Mouse (Mus musculus) erythroblast, adult 5-6 weeks (primary cell): Measurements from ENCODE around the gene Apon. TPM values are rescaled to one million over a fixed set of nuclear protein-coding genes. Genes with fewer than 3 reads are reported as not detected.
"Not testable (repeated sequence)": the region's sequence is repeated elsewhere in the genome, so short reads cannot be mapped to it uniquely, and the experiment has no call there.

Source experiments
- ATAC-seq: replicated peaks from 2 replicates; pipeline ENCODE4 v1.8.0; 2016; ENCODE audit warnings: moderate number of reproducible peaks, mild to moderate bottlenecking, moderate TSS enrichment, inconsistent platforms; ENCODE audit not compliant: poor library complexity, low FRiP score, severe bottlenecking
- total RNA-seq, 2 experiments: library from RNA; stranded (forward) in 1 of 2; stranded (reverse) in 1 of 2; fragments of 150-400 nt in 1 of 2; fragments of 200-764, 138-1000 nt in 1 of 2; gene quantifications; 2 replicates each; pipeline versions ENCODE4 v1.2.3 to v1.2.4; 2015 to 2017; ENCODE audit warnings: low replicate concordance in 2 of 2

Apon gene
- total RNA-seq, 2 experiments from 2014 or later: not detected

DNA sequence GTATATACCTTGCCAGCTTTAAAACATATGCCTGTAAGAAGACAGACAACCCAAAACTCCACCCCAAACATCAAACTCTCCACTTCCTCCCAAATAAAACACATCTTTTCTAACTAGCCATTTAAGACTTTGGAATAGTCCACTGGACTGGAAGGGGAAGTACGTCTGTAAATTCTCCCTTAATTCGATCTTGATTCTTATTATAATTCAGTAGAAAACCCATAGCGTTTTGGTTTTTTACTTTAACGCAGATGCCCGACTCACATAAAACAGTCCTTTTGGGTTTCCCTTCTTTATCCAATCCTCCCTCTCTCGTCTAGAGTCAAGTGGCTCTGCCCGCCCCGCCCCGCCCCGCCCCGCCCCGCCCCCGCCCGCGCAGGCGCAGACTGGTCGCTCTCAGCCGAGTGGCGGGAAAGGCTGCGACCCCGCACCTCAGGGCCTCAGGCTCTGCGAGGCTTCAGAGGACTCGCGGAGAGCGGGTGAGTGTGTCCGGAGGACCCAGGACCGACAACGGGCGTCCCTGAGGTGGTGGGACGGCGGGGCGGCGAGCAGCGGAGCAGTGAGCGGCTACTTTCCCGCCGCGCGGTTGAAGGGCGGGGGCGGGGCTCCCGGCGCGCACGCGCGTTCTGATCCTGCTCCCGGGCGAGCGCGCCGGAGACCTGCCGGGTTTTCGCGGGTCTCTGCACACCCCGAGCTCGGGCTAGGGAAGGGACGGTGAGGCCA is 22.0 kb upstream of the Apon start, which contains the start of gene Timeless:
Gene Timeless (plus strand): TSS at position 369 of the 723 bp plus-strand sequence.
- peak; percentile 73 for ATAC-seq

DNA sequence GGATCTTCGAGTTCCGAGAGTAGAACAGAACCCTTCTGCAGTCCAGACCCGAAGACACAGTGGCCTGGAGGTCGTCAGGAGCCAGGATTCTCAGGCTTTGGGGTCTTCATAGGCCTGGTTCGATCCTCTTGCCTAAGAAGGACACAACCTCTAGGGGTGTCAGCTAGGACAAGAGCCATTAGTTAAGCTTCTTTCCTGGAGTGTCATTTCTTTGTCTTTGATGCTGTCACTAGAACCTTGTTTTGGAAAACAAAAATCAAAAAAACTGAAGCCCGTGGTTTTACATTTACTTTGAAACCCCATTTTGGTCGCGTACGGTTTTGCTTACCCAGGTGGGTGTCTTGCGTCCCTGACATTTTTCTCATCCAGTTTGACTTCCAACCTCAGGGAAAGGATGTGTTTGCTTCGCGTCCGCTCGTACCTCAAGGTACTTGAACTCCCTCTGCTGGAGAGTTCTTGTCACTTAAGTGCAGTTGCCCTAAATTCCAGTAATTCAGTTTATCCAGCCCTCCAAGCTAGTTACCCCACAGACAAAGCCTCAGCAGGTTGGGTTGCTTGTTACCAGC is 21.4 kb upstream of the Apon start:
- ATAC-seq: peak; percentile 86

DNA sequence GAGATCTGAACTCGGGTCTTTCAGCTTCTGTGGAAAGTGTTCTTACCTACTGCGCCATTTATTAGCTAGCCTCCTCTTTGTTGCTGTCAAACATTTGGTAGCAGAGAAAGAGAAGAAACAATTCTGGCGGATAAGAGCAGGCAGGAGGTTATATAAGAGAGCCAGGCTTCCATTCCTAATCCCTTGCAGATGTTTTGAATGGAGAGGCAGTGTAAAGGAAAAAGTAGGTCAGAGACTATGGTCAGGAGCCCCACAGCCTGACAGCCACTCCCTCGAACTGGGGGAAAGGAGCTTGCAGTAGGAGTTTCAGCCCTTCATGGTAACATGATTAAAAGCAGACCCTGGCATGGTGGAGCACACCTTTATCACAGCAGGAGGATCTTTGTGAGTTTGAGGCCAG is 17.6 kb upstream of the Apon start:
- no peak for ATAC-seq

GRCm38 (mm10) chr10:128237807-128238480 is 16.0 kb upstream of the Apon start:
- no peak for ATAC-seq

- ATAC-seq: no peak
Observed at GRCm38 (mm10) chr10:128239140-128239539, 14.8 kb upstream of the Apon start.

DNA sequence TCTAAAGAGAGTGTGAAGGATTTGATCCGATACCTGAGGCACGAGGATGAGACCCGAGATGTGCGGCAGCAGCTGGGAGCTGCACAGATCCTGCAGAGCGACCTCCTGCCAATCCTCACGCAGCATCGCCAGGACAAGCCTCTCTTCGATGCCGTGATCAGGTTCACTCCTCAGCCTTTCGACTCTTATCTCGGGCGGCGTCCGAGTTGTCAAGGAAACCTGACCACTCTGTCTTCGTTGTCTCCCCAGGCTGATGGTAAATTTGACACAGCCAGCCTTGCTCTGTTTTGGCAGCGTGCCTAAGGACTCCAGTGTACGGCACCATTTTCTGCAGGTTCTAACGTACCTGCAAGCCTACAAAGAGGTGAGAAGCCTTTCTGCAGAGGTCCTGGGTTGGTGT is 13.8 kb upstream of the Apon start:
- ATAC-seq: peak; percentile 19; the same call in 1 of the 2 replicates

GRCm38 (mm10) chr10:128243252-128243651 is 10.6 kb upstream of the Apon start:
- ATAC-seq: no peak

DNA sequence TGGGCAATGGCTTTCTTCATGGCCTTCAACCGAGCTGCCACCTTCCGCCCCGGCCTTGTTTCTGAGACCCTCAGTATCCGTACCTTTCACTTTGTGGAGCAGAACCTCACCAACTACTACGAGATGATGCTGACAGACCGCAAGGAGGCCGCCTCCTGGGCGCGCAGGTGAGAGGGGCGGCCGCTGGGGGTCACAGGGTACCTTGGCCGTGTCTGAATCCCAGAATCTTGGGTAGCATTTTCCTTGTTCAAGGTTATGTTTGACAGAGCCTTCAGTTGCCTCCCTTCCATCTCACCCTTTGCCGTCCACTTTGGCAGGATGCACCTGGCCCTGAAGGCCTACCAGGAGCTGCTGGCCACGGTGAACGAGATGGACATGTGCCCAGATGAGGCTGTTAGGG is 9.8 kb upstream of the Apon start:
- no peak for ATAC-seq

- no peak for ATAC-seq
Observed at GRCm38 (mm10) chr10:128247020-128247732, 6.7 kb upstream of the Apon start.

DNA sequence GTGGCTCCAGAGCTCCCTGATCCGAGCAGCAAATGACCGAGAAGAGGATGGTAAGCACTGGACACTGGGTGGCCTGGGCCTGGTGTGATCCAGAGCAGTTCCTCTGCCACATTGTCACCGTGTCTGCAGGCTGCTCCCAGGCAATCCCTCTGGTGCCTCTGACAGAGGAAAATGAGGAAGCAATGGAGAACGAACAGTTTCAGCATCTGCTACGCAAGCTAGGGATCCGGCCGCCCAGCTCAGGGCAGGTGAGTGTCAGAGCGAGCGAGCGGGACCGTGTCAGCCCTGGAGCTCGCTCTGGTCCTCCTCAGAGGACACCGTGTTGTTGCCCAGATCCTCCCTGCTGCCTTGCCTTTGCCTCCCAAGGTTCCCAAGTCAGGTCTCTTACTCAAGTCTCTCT is 3.3 kb upstream of the Apon start:
- ATAC-seq: no peak

- ATAC-seq: no peak
Observed at GRCm38 (mm10) chr10:128255925-128256324, 2.0 kb downstream of the Apon start.

DNA sequence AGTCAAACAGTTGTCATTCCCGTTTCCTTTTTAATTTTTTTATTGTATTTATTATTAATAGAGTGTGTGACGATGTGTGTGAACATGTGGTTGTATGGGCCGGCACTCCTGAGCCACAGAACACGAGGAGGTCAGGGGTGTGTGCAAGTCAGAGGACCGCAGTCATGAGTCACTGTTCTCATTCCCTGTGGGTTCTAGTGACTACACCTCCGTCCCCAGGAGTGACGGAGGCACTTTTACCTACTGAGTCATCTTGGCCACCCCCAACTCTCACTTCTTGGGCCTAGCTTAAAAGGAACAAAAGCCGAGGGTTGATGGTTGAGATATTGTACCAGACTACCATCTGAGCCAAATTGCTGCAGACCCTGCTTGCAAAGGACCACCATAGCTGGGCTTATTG is 2.4 kb downstream of the Apon start:
- no peak for ATAC-seq

DNA sequence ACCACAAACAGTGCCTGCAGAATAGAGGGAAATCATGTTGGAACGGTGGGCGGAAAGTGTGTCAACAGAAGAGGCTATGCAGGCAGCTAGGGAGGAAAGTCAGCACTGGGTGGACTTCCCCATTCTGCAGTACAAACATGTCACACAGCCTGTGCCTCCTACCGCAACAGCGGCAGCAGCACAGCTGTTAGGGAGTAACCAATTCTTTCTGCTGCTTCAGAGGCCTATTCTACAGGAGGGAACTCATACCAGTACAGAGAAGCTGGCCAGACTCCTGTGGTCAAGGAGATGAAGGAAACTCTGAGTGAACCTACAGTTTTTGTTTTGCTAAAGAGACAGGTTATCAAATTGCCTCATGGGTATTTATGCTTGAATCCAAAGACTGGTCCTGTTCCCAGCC is 5.1 kb downstream of the Apon start:
- ATAC-seq: no peak

DNA sequence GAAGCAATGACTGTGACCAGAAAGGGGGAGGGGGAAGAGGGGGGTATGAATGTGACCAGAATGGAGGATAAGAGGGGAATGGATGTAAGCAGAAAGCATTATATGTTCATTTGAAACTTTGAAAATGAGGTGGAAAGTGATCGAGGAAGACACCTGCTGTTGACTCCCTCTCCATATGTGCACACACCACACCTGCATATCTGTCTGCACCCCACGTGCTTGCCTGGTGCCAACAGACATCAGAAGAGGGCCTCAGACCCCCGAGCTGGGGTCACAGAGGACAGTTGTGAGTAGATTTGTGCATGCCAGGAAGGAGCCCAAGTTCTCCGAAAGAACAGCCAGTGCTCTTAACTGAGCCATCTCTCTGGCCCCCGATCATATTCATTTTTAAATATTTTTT is 6.0 kb downstream of the Apon start:
- no peak for ATAC-seq

GRCm38 (mm10) chr10:128260376-128260775 is 6.5 kb downstream of the Apon start:
- not testable (repeated sequence) for ATAC-seq

- no peak for ATAC-seq
Observed at GRCm38 (mm10) chr10:128262300-128262699, 8.4 kb downstream of the Apon start.

DNA sequence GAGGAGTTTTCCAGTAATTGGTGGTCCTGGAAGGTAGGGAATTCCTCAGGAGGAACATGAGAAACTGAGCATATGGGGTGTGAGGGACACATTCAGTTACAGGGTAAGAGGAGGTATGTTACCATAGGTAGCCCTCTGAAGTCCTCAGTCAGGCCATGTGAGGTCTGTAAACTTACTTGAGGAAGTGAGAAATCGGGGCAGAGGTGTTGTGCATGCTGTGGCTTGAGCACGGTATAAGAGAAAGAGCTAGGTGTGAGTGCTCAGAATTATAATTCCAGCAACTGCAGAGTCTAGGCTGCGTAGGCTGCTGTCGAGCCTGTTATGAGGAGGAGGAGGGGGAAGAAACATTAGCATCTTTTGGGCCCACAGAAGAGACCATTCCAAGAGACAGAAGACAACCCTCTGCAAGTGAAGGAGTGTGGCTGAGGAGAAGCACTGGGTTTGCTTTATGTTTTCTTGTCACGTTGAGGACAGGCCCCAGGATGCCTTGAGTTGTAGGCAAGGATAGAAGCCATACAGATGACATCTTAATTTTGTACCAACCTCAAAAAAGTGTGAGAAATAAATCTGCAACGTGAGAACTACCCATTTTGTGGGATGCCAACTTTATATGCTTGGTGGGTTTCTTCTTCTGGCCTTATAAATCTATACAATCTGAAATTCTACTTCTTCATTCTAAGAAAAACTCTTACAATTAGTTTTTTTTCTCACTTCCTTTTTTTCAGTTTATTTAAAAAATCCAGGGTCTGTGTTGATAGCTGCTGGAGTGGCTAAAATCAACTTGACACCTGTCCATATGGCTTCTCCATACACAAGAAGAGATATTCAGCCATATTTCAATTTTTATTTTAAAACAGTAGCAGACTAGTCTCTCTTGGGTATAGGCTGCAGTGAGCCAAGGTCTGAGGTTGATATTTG is 9.8 kb downstream of the Apon start:
- no peak for ATAC-seq

DNA sequence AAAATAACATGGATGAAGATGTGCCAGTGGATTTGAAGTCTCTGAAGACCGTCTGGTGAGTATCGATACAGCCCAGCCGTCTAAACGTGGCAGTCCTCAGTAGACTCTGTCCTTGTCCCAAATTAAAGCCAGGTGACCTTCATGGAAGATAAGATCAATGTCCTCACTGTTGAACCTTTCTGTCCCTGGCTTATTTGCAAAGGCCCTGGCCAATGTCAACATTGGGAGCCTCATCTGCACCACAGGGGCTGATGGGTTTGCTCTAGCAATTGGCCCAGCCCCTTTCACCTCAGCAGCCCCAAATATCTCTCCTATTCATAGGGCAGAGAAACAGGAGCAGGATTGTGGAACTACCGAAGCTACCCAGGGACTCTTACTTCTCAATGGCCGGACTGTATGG is 14.5 kb downstream of the Apon start, which contains the start of gene Apof:
Gene Apof (plus strand): TSS at position 301 of the 400 bp plus-strand sequence.
- ATAC-seq: no peak

DNA sequence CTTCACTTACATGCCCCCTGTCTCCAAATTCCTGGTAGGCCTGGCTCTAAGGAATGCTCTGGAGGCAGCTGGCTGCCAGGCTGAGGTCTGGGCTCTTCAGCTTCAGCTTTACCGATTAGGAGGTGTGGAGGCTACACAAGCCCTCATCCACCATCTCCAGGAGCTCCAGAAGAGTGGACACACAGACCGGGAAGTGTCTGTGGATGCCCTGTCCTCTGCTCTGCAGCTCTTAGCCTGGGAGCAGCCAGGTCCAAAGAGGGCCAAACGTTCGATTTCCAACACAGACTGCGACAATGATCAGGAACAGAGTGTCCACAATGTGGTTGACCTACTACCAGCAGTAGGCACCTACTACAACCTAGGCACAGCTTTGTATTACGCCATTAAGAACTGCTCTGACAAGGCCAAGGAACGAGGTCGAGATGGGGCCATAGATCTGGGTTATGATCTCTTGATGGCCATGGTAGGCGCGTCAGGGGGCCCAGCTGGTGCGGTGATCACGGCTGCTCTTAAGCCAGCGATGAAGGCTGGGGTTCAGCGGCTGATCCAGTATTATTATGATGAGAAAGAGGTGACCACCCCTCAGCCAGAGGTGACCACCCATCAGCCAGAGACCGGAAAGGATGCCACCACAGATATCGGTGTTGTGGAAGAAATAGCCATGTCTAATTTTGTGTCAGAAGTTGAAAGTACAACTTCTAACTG is 15.5 kb downstream of the Apon start:
- ATAC-seq: no peak
